Mouse (Mus musculus): ENCODE measurements around the gene Mob3b.

DNA sequence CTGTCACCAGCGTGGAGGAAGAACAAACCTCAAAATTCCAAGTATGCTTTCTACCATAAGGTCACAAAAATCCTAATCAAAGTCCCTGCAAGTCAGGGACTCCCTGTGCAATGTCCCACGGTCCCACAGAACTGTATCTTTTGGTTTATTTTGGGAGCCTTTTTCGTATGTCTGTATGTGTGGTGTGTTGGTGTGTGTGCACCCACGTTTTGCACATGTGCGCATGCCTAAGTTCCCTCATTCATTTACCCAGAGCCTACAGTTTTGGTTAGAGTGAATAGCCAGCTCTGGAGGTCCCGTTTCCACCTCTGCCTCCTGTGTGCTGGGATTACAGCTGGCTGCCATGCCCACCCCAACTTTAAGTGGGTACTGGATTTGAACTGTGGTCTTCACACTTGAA lies 189.7 kb downstream of the Mob3b start:
- TF ChIP-seq CTCF (IDR thresholded peaks at IDR 0.05; ENCODE audit: borderline replicate concordance, control insufficient read depth, extremely low read depth, insufficient read depth, low read length, poor library complexity) (no peak), POLR2A (IDR thresholded peaks at IDR 0.05; ENCODE audit: control insufficient read depth, extremely low read depth, insufficient read depth, low read length, poor library complexity) (no peak)
